Mouse (Mus musculus): ENCODE results near the gene Col25a1. TPM values are rescaled to one million over a fixed set of nuclear protein-coding genes. Genes with fewer than 3 reads are reported as not detected.

Col25a1 gene
- polyA plus RNA-seq, 1 experiment, result 0.05 TPM

DNA sequence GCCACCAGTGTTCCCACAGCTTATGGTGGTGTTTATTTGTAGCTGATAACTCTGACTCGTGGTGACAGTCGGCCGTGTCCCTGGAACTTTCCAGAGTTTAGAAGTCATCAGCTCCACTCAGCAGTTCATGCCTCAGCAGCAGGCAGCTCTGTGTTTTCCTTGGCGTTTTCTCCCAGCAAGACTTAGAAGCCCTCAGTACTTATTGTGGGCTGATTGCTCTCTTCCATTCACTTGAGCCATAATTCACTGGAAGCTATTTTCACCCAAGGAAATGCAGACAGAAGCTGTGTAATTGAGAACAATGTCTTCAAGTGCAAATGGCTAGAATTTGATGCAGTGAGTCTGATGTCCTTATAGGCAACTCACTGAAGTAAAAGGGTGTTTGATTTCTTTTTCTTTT is 254.6 kb downstream of the Col25a1 start:
- H3K79me3 ChIP-seq (ENCODE audit: low read depth), result no peaks in the 10 kb centered on the region
- H3ac ChIP-seq (ENCODE audit: control insufficient read depth, insufficient read length, low read depth), result no peak overlapping the region
- no peaks in the 10 kb centered on the region for H3K36me3 ChIP-seq (ENCODE audit: control insufficient read depth, insufficient read depth)
- no peak for TF ChIP-seq MYOD1 (IDR thresholded peaks at IDR 0.05; ENCODE audit: control insufficient read depth, insufficient read length, low read depth)
- TF ChIP-seq MAX (IDR thresholded peaks at IDR 0.05), result no peak
- no peak for TF ChIP-seq USF1 (IDR thresholded peaks at IDR 0.05; ENCODE audit: low read depth)
- TF ChIP-seq FOSL1 (IDR thresholded peaks at IDR 0.05; ENCODE audit: insufficient read depth, low read length, poor library complexity, severe bottlenecking), result no peak
- no peak for TF ChIP-seq MYOG (IDR thresholded peaks at IDR 0.05; ENCODE audit: control insufficient read depth, extremely low read depth, insufficient read length)
- no peak for TF ChIP-seq CEBPB (IDR thresholded peaks at IDR 0.05; ENCODE audit: low read depth)
- TF ChIP-seq CTCF (IDR thresholded peaks at IDR 0.05; ENCODE audit: control insufficient read depth, insufficient read depth, insufficient read length), result no peak
- no peaks in the 10 kb centered on the region for H3K27me3 ChIP-seq (ENCODE audit: control insufficient read depth, insufficient read depth, insufficient read length)
- no peaks in the 10 kb centered on the region for H3K79me2 ChIP-seq (ENCODE audit: control insufficient read depth, insufficient read depth)
- no peak overlapping the region for H3K4me3 ChIP-seq (ENCODE audit: insufficient read depth, poor library complexity, severe bottlenecking)

DNA sequence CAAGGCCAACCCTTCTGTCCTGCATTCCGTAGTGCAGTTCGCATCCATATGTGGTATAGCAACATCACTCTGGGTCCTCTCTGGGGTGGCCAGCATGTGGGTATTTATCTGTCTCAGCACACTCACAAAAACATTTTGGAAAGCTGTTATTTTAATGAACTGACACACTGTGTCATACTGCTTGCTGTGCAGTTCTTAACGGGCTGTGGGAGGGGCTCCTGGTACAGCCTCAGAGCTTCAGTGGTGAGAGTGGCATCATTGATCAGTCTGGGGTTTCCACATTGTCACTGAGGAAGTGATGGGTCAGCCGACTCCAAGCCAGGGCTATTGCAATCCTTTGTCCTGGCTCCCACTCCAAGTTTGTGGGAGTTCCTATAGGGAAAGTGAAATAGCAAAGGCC is 255.9 kb downstream of the Col25a1 start:
- no peak overlapping the region for H3ac ChIP-seq (ENCODE audit: control insufficient read depth, insufficient read length, low read depth)
- no peaks in the 10 kb centered on the region for H3K36me3 ChIP-seq (ENCODE audit: control insufficient read depth, insufficient read depth)
- H3K79me3 ChIP-seq (ENCODE audit: low read depth), result no peaks in the 10 kb centered on the region
- TF ChIP-seq MYOD1 (IDR thresholded peaks at IDR 0.05; ENCODE audit: control insufficient read depth, insufficient read length, low read depth) (no peak), MAX (IDR thresholded peaks at IDR 0.05) (no peak), CTCF (IDR thresholded peaks at IDR 0.05; ENCODE audit: control insufficient read depth, insufficient read depth, insufficient read length) (no peak), MYOG (IDR thresholded peaks at IDR 0.05; ENCODE audit: control insufficient read depth, extremely low read depth, insufficient read length) (no peak), USF1 (IDR thresholded peaks at IDR 0.05; ENCODE audit: low read depth) (no peak), CEBPB (IDR thresholded peaks at IDR 0.05; ENCODE audit: low read depth) (no peak), FOSL1 (IDR thresholded peaks at IDR 0.05; ENCODE audit: insufficient read depth, low read length, poor library complexity, severe bottlenecking) (no peak)
- H3K79me2 ChIP-seq (ENCODE audit: control insufficient read depth, insufficient read depth), result no peaks in the 10 kb centered on the region
- no peak overlapping the region for H3K4me3 ChIP-seq (ENCODE audit: insufficient read depth, poor library complexity, severe bottlenecking)
- H3K27me3 ChIP-seq (ENCODE audit: control insufficient read depth, insufficient read depth, insufficient read length), result no peaks in the 10 kb centered on the region

DNA sequence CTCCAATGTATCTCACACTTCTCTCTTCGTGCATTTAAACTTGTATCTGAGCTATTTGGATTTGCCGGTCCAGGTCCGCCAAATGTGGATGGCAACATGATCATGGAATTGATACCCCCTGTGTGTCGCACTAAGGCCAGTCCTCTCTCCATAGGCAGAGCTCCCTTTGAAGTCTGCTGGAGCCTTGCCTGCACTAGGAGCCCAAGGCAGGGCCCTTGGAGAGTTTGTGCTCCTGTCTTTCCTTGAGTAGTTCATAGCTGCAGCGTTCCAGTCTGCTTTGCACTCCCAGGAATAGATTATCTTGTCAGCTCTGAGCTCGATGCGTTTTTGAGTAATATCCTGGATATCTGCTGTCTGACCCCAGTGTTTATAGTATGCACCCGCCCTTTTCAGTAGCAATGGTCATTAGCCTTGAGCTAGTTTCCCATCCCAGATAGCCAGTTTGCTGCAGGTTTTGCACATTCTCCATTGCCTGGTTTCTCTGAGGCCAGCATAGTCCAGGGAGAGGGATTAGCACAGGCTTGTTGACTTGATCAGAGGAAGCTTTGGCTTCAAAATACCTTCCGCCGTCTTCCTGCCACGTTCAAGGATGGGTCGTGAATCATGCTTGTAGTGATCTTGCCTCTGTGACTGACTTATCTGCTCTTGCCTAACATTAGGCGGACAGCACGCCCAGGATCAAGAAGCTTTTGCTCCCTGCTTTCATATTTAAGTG is 258.1 kb downstream of the Col25a1 start:
- Histone ChIP-seq H3K27me3 (ENCODE audit: control insufficient read depth, insufficient read depth, insufficient read length) (no peaks in the 10 kb centered on the region), H3K79me2 (ENCODE audit: control insufficient read depth, insufficient read depth) (no peaks in the 10 kb centered on the region)
- TF ChIP-seq CEBPB (IDR thresholded peaks at IDR 0.05; ENCODE audit: low read depth), result no peak
- TF ChIP-seq USF1 (IDR thresholded peaks at IDR 0.05; ENCODE audit: low read depth), result no peak
- TF ChIP-seq CTCF (IDR thresholded peaks at IDR 0.05; ENCODE audit: control insufficient read depth, insufficient read depth, insufficient read length), result no peak
- TF ChIP-seq MAX (IDR thresholded peaks at IDR 0.05), result no peak
- no peak for TF ChIP-seq MYOG (IDR thresholded peaks at IDR 0.05; ENCODE audit: control insufficient read depth, extremely low read depth, insufficient read length)
- no peak for TF ChIP-seq FOSL1 (IDR thresholded peaks at IDR 0.05; ENCODE audit: insufficient read depth, low read length, poor library complexity, severe bottlenecking)

DNA sequence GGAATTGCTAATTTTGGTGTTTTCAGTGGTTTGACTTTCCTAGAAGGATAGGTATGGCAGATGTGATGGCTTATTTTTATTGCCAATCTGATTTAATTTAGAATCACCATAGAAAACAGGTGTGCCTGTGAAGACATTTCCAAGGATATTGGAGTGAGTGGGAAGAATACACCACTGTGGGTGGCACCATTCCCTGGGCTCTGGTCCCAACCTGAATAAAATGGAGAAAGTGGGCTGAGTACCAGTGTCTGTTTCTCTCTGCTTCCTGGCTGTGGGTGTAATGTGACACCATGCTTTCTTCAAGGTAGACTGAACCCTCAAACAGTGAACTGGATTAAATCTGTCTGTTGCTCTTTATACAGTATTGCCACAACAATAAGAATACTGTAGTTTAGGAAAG is 265.3 kb downstream of the Col25a1 start:
- Histone ChIP-seq H3K79me2 (ENCODE audit: control insufficient read depth, insufficient read depth) (no peaks in the 10 kb centered on the region), H3ac (ENCODE audit: control insufficient read depth, insufficient read length, low read depth) (no peak overlapping the region)
- no peak for TF ChIP-seq MYOD1 (IDR thresholded peaks at IDR 0.05; ENCODE audit: control insufficient read depth, insufficient read length, low read depth)
- no peak for TF ChIP-seq CTCF (IDR thresholded peaks at IDR 0.05; ENCODE audit: control insufficient read depth, insufficient read depth, insufficient read length)
- no peak for TF ChIP-seq CEBPB (IDR thresholded peaks at IDR 0.05; ENCODE audit: low read depth)
- TF ChIP-seq MAX (IDR thresholded peaks at IDR 0.05), result no peak
- TF ChIP-seq MYOG (IDR thresholded peaks at IDR 0.05; ENCODE audit: control insufficient read depth, extremely low read depth, insufficient read length), result no peak
- no peak for TF ChIP-seq FOSL1 (IDR thresholded peaks at IDR 0.05; ENCODE audit: insufficient read depth, low read length, poor library complexity, severe bottlenecking)
- TF ChIP-seq USF1 (IDR thresholded peaks at IDR 0.05; ENCODE audit: low read depth), result no peak

More for the DNA sequence above, 258.1 kb downstream of the Col25a1 start:
- no peak overlapping the region for H3K4me3 ChIP-seq (ENCODE audit: insufficient read depth, poor library complexity, severe bottlenecking)
- no peaks in the 10 kb centered on the region for H3K79me3 ChIP-seq (ENCODE audit: low read depth)
- H3ac ChIP-seq (ENCODE audit: control insufficient read depth, insufficient read length, low read depth), result no peak overlapping the region
- H3K36me3 ChIP-seq (ENCODE audit: control insufficient read depth, insufficient read depth), result no peaks in the 10 kb centered on the region

DNA sequence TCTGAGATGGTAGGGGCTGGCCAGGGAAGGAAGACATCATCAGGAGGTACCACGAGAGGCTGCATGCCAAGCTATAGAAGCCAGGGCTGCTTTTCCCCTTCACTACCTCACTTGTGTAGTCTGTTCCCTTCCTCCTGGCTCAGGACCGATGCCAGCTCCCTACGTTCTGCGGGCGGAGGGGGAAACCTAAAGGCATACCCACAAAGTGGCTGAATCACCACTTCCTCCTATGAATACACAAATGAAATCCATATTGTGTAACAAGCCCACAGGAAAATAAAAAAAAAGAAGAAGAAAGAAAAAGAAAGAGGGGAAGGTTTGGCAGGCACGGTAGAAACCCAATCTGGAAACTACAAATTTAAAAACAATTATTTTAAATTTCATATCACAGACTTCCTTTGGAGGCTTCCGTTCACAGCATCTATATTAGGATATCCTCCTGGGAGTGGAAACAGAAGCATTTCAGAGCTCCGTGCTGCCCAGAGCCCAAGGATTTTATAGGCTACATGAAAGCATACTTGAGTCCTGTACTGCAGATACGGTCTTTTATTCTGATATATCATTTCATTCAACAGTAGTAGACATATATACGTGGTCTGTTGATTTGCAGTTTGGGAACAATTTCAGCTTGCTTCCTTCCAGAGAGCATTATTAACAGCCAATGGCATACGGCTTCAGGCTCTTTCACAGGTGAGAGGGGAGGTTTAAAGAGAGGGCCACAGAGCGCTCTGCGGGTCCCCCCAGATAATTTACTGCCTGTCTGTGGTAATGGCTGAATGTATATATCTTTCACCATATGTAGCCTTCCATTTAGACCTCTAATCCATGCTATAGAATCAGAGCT is 269.6 kb downstream of the Col25a1 start:
- no peaks in the 10 kb centered on the region for H3K36me3 ChIP-seq (ENCODE audit: control insufficient read depth, insufficient read depth)
- no peaks in the 10 kb centered on the region for H3K79me3 ChIP-seq (ENCODE audit: low read depth)
- TF ChIP-seq MYOG (IDR thresholded peaks at IDR 0.05; ENCODE audit: control insufficient read depth, extremely low read depth, insufficient read length) (no peak), MYOD1 (IDR thresholded peaks at IDR 0.05; ENCODE audit: control insufficient read depth, insufficient read length, low read depth) (no peak), FOSL1 (IDR thresholded peaks at IDR 0.05; ENCODE audit: insufficient read depth, low read length, poor library complexity, severe bottlenecking) (no peak), MAX (IDR thresholded peaks at IDR 0.05) (no peak), USF1 (IDR thresholded peaks at IDR 0.05; ENCODE audit: low read depth) (no peak), CEBPB (IDR thresholded peaks at IDR 0.05; ENCODE audit: low read depth) (peak; percentile 50), CTCF (IDR thresholded peaks at IDR 0.05; ENCODE audit: control insufficient read depth, insufficient read depth, insufficient read length) (no peak)
- no peaks in the 10 kb centered on the region for H3K27me3 ChIP-seq (ENCODE audit: control insufficient read depth, insufficient read depth, insufficient read length)
- H3ac ChIP-seq (ENCODE audit: control insufficient read depth, insufficient read length, low read depth), result no peak overlapping the region
- no peaks in the 10 kb centered on the region for H3K79me2 ChIP-seq (ENCODE audit: control insufficient read depth, insufficient read depth)
- H3K4me3 ChIP-seq (ENCODE audit: insufficient read depth, poor library complexity, severe bottlenecking), result no peak overlapping the region

More for the DNA sequence above, 265.3 kb downstream of the Col25a1 start:
- no peaks in the 10 kb centered on the region for H3K36me3 ChIP-seq (ENCODE audit: control insufficient read depth, insufficient read depth)
- H3K4me3 ChIP-seq (ENCODE audit: insufficient read depth, poor library complexity, severe bottlenecking), result no peak overlapping the region
- no peaks in the 10 kb centered on the region for H3K27me3 ChIP-seq (ENCODE audit: control insufficient read depth, insufficient read depth, insufficient read length)
- no peaks in the 10 kb centered on the region for H3K79me3 ChIP-seq (ENCODE audit: low read depth)

Measured in C2C12 (cell line).